Mouse (Mus musculus) limb, embryonic 11.5 days (tissue): ENCODE data around the gene Nde1. TPM values are rescaled to one million over a fixed set of nuclear protein-coding genes. Genes with fewer than 3 reads are reported as not detected.

Experiments used
- ATAC-seq: fragments of 200-750 bp; cut with Nextera tagmentation; 2 replicates; pipeline ENCODE4 v1.8.0; 2017; ENCODE audit warnings: low read depth; ENCODE audit not compliant: insufficient number of reproducible peaks, low FRiP score, low TSS enrichment
- DNase-seq: peaks from one replicate; pipeline ENCODE4 v3.0.0-alpha.2; 2015; ENCODE audit warnings: low spot score
- H3K27ac ChIP-seq: fragments of 300-500 bp; sonication (generic); replicated peaks from 2 replicates; pipeline ENCODE4 v1.5.1; 2014; ENCODE audit warnings: low read depth, mild to moderate bottlenecking, low read length
- H3K27me3 ChIP-seq: fragments of 300-500 bp; sonication (generic); 2 replicates; pipeline ENCODE4 v1.6.1; 2014; ENCODE audit warnings: mild to moderate bottlenecking, low read length, mixed read lengths; ENCODE audit not compliant: control insufficient read depth, insufficient read depth
- H3K36me3 ChIP-seq: fragments of 300-500 bp; sonication (generic); 2 replicates; pipeline ENCODE4 v1.6.1; 2014; ENCODE audit warnings: mild to moderate bottlenecking, low read length, moderate library complexity, mixed read lengths; ENCODE audit not compliant: control insufficient read depth, insufficient read depth
- H3K4me1 ChIP-seq: fragments of 300-500 bp; sonication (generic); 2 replicates; pipeline ENCODE4 v1.6.1; 2014; ENCODE audit warnings: low read length, mixed read lengths; ENCODE audit not compliant: control insufficient read depth, insufficient read depth
- H3K4me2 ChIP-seq: fragments of 300-500 bp; sonication (generic); 2 replicates; pipeline ENCODE4 v1.6.1; 2014; ENCODE audit warnings: low read depth, mild to moderate bottlenecking, moderate library complexity; ENCODE audit not compliant: severe bottlenecking
- H3K4me3 ChIP-seq: fragments of 300-500 bp; sonication (generic); 2 replicates; pipeline ENCODE4 v1.5.1; 2014; ENCODE audit warnings: low read depth, low read length
- H3K9ac ChIP-seq: fragments of 300-500 bp; sonication (generic); 2 replicates; pipeline ENCODE4 v1.6.1; 2014; ENCODE audit warnings: mild to moderate bottlenecking, low read length
- H3K9me3 ChIP-seq: fragments of 300-500 bp; sonication (generic); 2 replicates; pipeline ENCODE4 v1.6.1; 2016; ENCODE audit warnings: low read length; ENCODE audit not compliant: control insufficient read depth
- WGBS: fragments of 180-500 bp; shearing (Covaris S2); extraction: QIAGEN DNeasy Blood & Tissue Kit; methylation state at CpG from one replicate; pipeline ENCODE4 v1.1.7; 2014; 5-methylcytosine and 5-hydroxymethylcytosine counted together
- polyA plus RNA-seq: library from polyadenylated mRNA; unstranded; fragments of >200 nt; fragmentation: Nextera tagmentation; extraction: Ambion mirVana; gene quantifications from 2 replicates; pipeline ENCODE4 v1.2.1, GENCODE M21; 2014

Gene Nde1
- polyA plus RNA-seq, 1 experiment from 2014 or later: 187 TPM

DNA sequence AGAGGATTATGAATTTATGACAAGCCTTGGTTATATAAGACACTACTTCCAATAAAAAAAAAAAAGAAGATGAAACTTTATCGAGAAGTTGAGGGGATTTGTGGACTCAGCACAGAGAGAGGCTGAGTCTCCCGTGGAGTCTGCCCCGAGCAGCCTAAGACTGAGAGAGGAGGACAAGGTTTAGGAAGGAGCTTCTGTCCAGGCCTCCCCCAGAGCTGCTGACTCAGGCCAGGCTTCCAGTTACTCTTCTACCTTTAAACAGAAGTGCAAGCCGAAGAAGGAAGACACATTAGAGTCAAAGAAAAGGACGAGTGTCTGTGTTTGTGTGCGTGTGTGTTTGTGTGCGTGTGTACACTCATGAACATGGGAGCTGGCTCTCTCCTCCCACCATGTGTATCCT, 32.3 kb upstream of the Nde1 start:
- H3K27me3 ChIP-seq: no peaks in the 10 kb centered on the region
- H3K27ac ChIP-seq: no peak overlapping the region
- H3K36me3 ChIP-seq: peaks cover 17% of the 10 kb centered on the region; the same call in 1 of the 2 replicates
- H3K4me1 ChIP-seq: no peaks in the 10 kb centered on the region
- H3K9ac ChIP-seq: no peak overlapping the region
- no peaks in the 10 kb centered on the region for H3K9me3 ChIP-seq
- H3K4me2 ChIP-seq: no peak overlapping the region
- H3K4me3 ChIP-seq: no peak overlapping the region
- WGBS: 88% methylated on average over 7 of the region's 7 CpGs
- no peak for DNase-seq
- no peak for ATAC-seq

DNA sequence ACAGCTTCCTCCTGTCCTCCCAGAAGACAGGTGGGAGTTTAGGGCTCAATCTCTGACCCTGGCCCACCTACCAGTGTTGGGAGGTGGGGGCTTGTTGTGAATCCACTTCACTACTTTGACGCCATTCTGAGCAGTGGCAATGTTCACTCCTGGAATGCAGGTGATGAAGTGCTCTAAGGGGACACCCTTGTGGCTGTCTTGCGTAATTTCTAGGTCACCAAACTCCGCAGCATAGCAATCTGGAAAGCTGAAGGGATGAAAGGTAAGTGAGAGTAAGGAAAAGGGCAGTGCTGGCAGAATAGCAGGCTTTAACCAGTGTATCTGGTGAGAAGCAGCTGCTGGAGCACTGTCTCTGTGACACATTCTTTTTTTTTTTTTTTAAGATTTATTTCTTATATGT, 31.7 kb upstream of the Nde1 start:
- Histone ChIP-seq H3K9ac (no peak overlapping the region), H3K4me2 (no peak overlapping the region), H3K27ac (no peak overlapping the region), H3K36me3 (peaks cover 18% of the 10 kb centered on the region; the same call in 1 of the 2 replicates), H3K9me3 (no peaks in the 10 kb centered on the region), H3K27me3 (no peaks in the 10 kb centered on the region), H3K4me3 (no peak overlapping the region), H3K4me1 (no peaks in the 10 kb centered on the region)
- 92% methylated on average over 3 of the region's 3 CpGs for WGBS
- DNase-seq: no peak
- no peak for ATAC-seq

DNA sequence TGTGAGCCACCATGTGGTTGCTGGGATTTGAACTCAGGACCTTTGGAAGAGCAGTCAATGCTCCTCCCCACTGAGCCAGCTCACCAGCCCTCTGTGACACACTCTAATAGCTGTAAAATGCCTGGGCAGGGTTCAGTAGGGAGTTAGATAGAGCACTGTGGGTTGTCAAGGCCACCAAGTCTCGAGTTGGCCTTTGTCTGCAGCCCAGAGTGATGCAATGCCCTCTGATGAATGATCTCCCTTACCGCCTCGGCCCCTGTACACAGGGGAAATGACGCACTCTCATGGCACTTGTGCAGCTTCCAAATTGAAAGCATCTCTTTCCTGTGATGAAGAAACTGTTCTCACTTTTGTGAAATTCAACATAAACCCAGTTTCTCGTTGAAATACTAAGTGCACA, 31.2 kb upstream of the Nde1 start:
- Histone ChIP-seq H3K4me1 (no peaks in the 10 kb centered on the region), H3K4me3 (no peak overlapping the region), H3K9ac (no peak overlapping the region), H3K4me2 (no peak overlapping the region), H3K27ac (no peak overlapping the region), H3K9me3 (no peaks in the 10 kb centered on the region), H3K27me3 (no peaks in the 10 kb centered on the region), H3K36me3 (peaks cover 19% of the 10 kb centered on the region; the same call in 1 of the 2 replicates)
- whole genome bisulfite sequencing: 92% methylated on average over 5 of the region's 5 CpGs
- ATAC-seq (no peak), DNase-seq (no peak)

DNA sequence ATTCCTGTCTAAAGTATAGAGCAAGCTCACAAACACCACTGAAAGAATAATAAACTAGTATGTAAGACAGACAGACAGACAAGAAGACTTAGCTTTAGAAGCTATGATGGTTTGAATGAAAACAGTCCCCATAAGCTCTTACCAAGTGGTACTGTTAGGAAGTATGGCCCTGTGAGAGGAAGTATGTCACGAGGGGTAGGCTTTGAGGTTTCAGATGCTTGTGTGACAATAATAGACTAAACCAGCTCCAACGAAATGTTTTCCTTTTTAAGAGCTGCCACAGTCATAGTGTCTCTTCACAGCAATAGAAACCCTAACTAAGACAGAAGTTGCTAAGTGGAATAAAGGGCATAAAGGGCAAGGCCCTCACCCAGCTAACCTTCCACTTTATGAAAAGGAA, 28.1 kb upstream of the Nde1 start:
- no peaks in the 10 kb centered on the region for H3K27me3 ChIP-seq
- WGBS: 87% methylated on average over 2 of the region's 2 CpGs
- no peak for ATAC-seq

DNA sequence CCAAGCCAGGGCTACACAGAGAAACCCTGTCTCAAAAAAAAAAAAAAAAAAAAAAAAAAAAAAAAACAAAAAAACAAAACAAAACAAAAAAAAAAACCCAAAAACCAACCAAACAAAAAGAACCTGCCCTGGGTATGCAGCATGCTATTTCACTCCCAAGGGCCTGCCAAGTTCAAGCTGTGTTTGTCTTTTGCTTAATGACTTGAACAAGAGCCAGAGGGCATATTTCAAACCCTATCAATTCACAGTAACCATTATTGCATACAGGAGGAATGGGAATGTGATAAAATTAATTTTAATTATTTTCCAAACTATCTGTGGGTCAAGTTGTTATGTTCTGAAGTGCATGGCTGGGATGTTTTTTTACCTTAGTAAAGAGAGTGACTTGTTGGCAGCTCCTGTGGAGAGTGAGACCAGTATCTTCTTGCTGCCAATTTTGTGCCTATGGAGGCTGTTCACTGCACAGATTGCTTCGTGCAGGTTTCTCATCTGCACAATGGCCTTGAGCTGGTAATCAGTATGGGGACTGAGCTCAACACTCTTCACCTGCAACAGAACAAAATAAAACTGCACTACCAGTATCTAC, 25.0 kb upstream of the Nde1 start:
- no peak overlapping the region for H3K4me3 ChIP-seq
- WGBS: 96% methylated on average over 1 of the region's 1 CpGs
- H3K36me3 ChIP-seq: peaks cover 17% of the 10 kb centered on the region; the same call in 1 of the 2 replicates

More for the DNA sequence above, 28.1 kb upstream of the Nde1 start:
- no peak overlapping the region for H3K9ac ChIP-seq
- no peak overlapping the region for H3K4me3 ChIP-seq
- H3K36me3 ChIP-seq: peaks cover 18% of the 10 kb centered on the region; the same call in 1 of the 2 replicates
- no peaks in the 10 kb centered on the region for H3K4me1 ChIP-seq
- no peak for DNase-seq
- H3K4me2 ChIP-seq: no peak overlapping the region
- H3K9me3 ChIP-seq: no peaks in the 10 kb centered on the region
- H3K27ac ChIP-seq: no peak overlapping the region

DNA sequence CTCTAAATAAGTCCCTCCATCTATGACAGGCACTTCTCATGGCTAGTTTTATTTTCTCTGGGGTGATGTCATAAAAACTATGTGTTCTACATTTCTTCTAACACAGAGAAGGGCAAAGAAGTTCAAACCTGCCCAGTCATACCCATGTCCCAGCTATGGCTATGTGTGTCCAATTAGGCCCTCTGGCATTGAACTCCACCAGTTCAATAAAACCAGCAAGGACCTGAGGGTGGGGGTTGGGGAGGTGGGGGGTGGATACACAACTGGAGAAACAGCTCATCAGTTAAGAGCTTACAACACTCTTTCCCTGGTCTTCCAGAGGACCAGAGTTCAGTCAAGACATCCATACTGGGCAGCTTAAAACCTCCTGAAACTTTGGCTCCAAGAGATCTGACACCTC, 24.0 kb upstream of the Nde1 start:
- no peak overlapping the region for H3K27ac ChIP-seq
- ATAC-seq: no peak
- H3K4me1 ChIP-seq: no peaks in the 10 kb centered on the region
- no peak overlapping the region for H3K9ac ChIP-seq
- no peak overlapping the region for H3K4me2 ChIP-seq
- DNase-seq: no peak
- H3K9me3 ChIP-seq: no peaks in the 10 kb centered on the region
- H3K4me3 ChIP-seq: no peak overlapping the region
- peaks cover 16% of the 10 kb centered on the region; the same call in 1 of the 2 replicates for H3K36me3 ChIP-seq
- H3K27me3 ChIP-seq: no peaks in the 10 kb centered on the region

More for the DNA sequence above, 25.0 kb upstream of the Nde1 start:
- no peak overlapping the region for H3K27ac ChIP-seq
- no peaks in the 10 kb centered on the region for H3K9me3 ChIP-seq
- DNase-seq (no peak), ATAC-seq (no peak)
- H3K4me2 ChIP-seq: no peak overlapping the region
- no peaks in the 10 kb centered on the region for H3K4me1 ChIP-seq
- no peak overlapping the region for H3K9ac ChIP-seq
- H3K27me3 ChIP-seq: no peaks in the 10 kb centered on the region

DNA sequence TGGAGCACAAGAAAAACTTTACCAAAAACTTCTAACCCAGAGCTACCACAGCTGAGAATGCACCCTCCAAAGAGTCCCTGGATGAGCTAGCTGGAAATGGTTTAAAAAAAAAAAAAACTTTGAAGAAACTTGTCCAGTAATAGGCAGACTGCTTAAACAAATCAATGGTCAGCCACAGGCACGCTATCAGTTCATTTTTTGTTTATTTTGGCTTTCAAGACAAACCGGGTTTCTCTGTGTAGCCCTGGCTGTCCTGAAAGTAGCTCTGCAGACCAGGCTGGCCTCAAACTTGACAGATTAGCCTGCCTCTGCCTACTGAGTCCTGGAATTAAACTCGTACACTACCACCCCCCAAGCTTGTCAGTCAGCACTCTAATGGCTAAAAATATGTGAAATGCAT, 19.8 kb upstream of the Nde1 start:
- DNase-seq (no peak), ATAC-seq (no peak)
- no peak overlapping the region for H3K4me2 ChIP-seq
- H3K4me1 ChIP-seq: no peaks in the 10 kb centered on the region
- H3K9me3 ChIP-seq: no peaks in the 10 kb centered on the region
- H3K36me3 ChIP-seq: peaks cover 14% of the 10 kb centered on the region; the same call in 1 of the 2 replicates
- H3K27me3 ChIP-seq: no peaks in the 10 kb centered on the region
- H3K9ac ChIP-seq: no peak overlapping the region
- 93% methylated on average over 3 of the region's 3 CpGs for WGBS
- H3K4me3 ChIP-seq: no peak overlapping the region
- no peak overlapping the region for H3K27ac ChIP-seq

DNA sequence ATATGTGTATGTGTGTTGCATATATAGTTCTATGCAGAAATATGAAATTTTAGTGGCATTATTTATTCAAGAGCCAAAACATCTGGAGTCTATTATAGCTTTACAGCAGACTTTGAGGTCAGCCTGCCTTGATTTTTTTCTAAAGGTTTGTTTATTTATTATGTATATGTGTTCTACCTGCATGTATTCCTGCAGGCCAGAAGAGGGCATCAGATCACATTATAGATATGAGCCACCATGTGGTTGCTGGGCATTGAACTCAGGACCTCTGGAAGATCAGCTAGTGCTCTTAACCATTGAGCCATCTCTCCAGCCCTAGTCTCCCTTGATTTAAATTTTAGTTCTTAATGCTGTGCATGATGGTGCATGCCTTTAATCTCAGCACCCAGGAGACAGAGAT, 15.4 kb upstream of the Nde1 start:
- Histone ChIP-seq H3K4me1 (no peaks in the 10 kb centered on the region), H3K9me3 (no peaks in the 10 kb centered on the region), H3K27me3 (no peaks in the 10 kb centered on the region), H3K4me3 (no peak overlapping the region), H3K27ac (no peak overlapping the region), H3K9ac (no peak overlapping the region), H3K4me2 (no peak overlapping the region), H3K36me3 (peaks cover 11% of the 10 kb centered on the region; the same call in 1 of the 2 replicates)
- DNase-seq (no peak), ATAC-seq (no peak)

DNA sequence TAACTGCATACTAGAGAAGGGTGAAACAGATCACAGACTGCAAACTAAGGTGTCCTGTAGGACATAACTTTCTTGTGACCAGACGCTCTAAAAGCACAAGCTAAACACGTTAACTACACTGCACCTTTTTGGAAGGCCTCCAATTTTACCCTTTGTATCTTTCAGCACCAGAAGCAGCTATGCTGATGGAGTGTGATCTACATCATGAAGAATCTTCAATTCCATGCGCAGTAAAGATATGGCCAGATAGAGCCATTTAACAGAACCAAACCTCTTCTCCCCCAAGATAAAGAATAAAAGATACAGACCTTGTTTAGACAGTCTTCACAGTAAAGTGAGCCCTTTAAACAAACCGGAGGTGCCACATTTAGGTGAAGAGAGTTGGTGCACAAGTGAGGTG, 11.4 kb upstream of the Nde1 start:
- H3K9me3 ChIP-seq: no peaks in the 10 kb centered on the region
- H3K9ac ChIP-seq: no peak overlapping the region
- WGBS: 90% methylated on average over 4 of the region's 4 CpGs
- H3K27me3 ChIP-seq: no peaks in the 10 kb centered on the region
- H3K4me2 ChIP-seq: no peak overlapping the region
- H3K4me1 ChIP-seq: no peaks in the 10 kb centered on the region
- no peak for ATAC-seq
- H3K36me3 ChIP-seq: peaks cover 8% of the 10 kb centered on the region; the same call in 1 of the 2 replicates
- no peak overlapping the region for H3K27ac ChIP-seq
- no peak overlapping the region for H3K4me3 ChIP-seq
- no peak for DNase-seq
